Mouse (Mus musculus) testis, adult 2 months (tissue): ENCODE results near the gene Arfgef2. TPM values are rescaled to one million over a fixed set of nuclear protein-coding genes. Genes with fewer than 3 reads are reported as not detected.

Experiments
- H3K27ac ChIP-seq: fragments of 200-500 bp; 2 replicates; pipeline ENCODE4 v1.5.1; 2012; ENCODE audit warnings: low read depth, low read length; ENCODE audit not compliant: control insufficient read depth, insufficient read depth
- H3K27me3 ChIP-seq: fragments of 200-500 bp; 2 replicates; pipeline ENCODE4 v1.6.1; 2012; ENCODE audit warnings: mild to moderate bottlenecking, low read length, moderate library complexity; ENCODE audit not compliant: control insufficient read depth, insufficient read depth
- H3K36me3 ChIP-seq: fragments of 200-500 bp; 2 replicates; pipeline ENCODE4 v1.6.1; 2012; ENCODE audit warnings: mild to moderate bottlenecking, low read length; ENCODE audit not compliant: control insufficient read depth, insufficient read depth
- H3K4me1 ChIP-seq: fragments of 200-500 bp; 2 replicates; pipeline ENCODE4 v1.6.1; 2012; ENCODE audit warnings: low read length; ENCODE audit not compliant: control insufficient read depth, insufficient read depth
- H3K4me3 ChIP-seq: fragments of 200-500 bp; 2 replicates; pipeline ENCODE4 v1.5.1; 2012; ENCODE audit warnings: low read depth, mild to moderate bottlenecking, low read length, moderate library complexity, mixed read lengths; ENCODE audit not compliant: control insufficient read depth
- CTCF ChIP-seq: fragments of 200-500 bp; IDR thresholded peaks from 2 replicates; pipeline ENCODE4 v1.5.1; 2012; ENCODE audit warnings: low read depth, mild to moderate bottlenecking, inconsistent platforms, low read length, moderate library complexity; ENCODE audit not compliant: control insufficient read depth, insufficient read depth, insufficient replicate concordance
- POLR2A ChIP-seq: fragments of 200-500 bp; IDR thresholded peaks from 2 replicates; pipeline ENCODE4 v1.6.1; 2012; ENCODE audit warnings: low read depth, mild to moderate bottlenecking, inconsistent platforms, low read length, moderate library complexity; ENCODE audit not compliant: control insufficient read depth
- polyA plus RNA-seq: library from polyadenylated mRNA; depleted of rRNA; stranded (reverse); fragments of >200 nt; gene quantifications from 2 replicates; pipeline ENCODE4 v1.2.3, GENCODE M21; 2012

Arfgef2 gene
- polyA plus RNA-seq, 1 experiment: 19.1 TPM

DNA sequence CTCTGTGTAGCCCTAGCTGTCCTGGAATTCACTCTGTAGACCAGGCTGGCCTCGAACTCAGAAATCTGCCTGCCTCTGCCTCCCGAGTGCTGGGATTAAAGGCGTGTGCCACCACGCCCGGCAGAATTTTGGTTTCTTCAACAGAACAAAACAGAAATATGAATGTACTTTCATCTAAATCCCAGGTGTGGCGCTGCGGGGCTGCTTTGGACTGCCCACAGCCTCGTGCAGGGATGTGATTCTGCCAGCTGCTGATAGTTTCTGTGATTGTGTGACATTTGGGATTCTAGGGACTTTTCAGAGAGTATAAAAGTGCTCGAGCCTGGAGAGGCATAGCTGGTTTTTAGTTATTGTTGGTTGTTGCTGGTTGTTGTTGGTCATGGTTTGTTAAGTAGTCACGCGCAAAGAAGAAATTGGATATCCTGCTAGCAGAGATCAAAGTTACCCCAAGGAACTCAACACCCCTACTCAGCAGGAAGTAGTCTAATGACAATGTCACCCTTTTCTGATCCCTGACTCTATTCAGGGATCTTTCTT is 30.0 kb upstream of the Arfgef2 start:
- Histone ChIP-seq H3K4me1 (no peaks in the 10 kb centered on the region), H3K27ac (no peak overlapping the region), H3K27me3 (no peaks in the 10 kb centered on the region), H3K36me3 (no peaks in the 10 kb centered on the region), H3K4me3 (no peak overlapping the region)
- TF ChIP-seq CTCF (no peak), POLR2A (no peak)

- H3K4me1 ChIP-seq: no peaks in the 10 kb centered on the region
- TF ChIP-seq CTCF (no peak), POLR2A (no peak)
- H3K27me3 ChIP-seq: no peaks in the 10 kb centered on the region
- H3K4me3 ChIP-seq: no peak overlapping the region
- H3K36me3 ChIP-seq: no peaks in the 10 kb centered on the region
- no peak overlapping the region for H3K27ac ChIP-seq
These were observed 29.1 kb upstream of the Arfgef2 start for GRCm38 (mm10) chr2:166776272-166776671.

DNA sequence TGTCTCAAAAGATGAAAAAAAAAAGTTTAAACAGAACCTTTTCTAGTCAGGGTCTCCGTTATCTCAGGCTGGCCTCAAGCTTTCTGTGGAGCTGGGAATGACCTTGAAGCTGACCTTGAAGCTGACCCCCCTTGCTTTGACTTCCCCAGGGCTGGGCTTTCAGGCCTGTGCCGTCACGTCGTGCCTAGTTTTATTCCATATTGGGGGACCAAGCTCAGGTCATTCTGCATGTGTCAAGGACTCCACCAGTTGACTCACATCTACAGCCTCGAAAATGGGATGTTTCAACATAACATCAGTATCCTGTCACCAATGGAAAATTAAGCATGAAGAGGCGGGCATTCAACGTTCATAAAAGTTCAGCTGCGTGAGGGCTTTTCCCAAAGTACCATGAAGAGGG is 25.4 kb upstream of the Arfgef2 start:
- no peaks in the 10 kb centered on the region for H3K36me3 ChIP-seq
- H3K4me1 ChIP-seq: no peaks in the 10 kb centered on the region
- H3K27me3 ChIP-seq: no peaks in the 10 kb centered on the region
- TF ChIP-seq POLR2A (no peak), CTCF (no peak)
- no peak overlapping the region for H3K4me3 ChIP-seq
- no peak overlapping the region for H3K27ac ChIP-seq

DNA sequence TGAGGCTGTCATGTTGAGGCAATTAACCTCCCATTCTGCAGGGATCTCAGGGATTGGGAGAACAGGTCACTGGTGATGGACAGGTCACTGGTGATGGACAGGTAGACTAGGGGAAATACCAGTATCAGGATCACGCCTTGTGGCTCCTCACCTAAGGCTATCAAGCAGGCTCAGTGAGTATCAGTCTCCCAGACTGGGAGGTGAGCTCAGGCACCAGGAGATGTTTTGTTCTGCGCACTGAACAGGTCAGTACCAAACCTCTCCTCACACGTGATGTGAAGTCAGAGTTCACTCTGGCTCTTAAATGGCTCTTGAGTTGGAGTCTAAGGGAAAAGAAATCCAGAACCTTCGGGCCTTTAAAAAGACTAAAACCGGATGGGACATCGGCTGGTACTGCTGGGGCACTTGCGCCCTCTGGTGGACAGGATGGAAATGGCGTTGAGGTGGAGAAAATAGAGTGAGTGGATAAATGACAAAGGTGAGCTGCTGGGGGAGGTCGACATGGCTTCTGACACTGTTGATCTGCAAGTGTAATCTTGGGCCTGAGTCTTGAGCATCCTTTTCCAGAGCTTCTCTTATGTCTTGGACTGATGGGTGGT is 24.3 kb upstream of the Arfgef2 start:
- Histone ChIP-seq H3K27me3 (no peaks in the 10 kb centered on the region), H3K36me3 (no peaks in the 10 kb centered on the region), H3K4me1 (peaks cover under 1% of the 10 kb centered on the region), H3K4me3 (no peak overlapping the region), H3K27ac (no peak overlapping the region)
- TF ChIP-seq POLR2A (no peak), CTCF (peak; percentile 95)

DNA sequence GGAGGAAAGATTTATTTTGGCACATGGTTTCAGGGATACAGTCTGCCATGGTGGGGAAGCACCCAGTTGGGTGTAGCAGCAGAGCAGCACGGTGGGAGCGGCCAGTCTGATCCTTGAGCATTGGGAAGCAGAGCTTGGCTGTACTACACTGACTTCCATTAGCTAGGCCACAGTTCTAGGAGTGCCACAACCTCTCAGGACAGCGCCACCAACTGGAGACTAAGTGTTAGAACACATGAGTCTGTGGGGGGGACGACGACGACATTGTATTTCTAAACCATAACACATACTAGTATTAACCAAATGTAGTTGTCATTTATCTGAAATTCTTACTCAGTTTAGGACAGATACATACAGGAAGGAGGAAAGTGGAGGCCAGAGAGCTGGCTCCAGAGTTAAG is 21.0 kb upstream of the Arfgef2 start:
- Histone ChIP-seq H3K27me3 (no peaks in the 10 kb centered on the region), H3K27ac (no peak overlapping the region), H3K36me3 (no peaks in the 10 kb centered on the region), H3K4me3 (no peak overlapping the region), H3K4me1 (peaks cover 9% of the 10 kb centered on the region)
- TF ChIP-seq CTCF: peak; percentile 60; the same call in 1 of the 2 replicates
- TF ChIP-seq POLR2A: no peak

- peaks cover 9% of the 10 kb centered on the region for H3K4me1 ChIP-seq
- H3K27ac ChIP-seq: no peak overlapping the region
- H3K36me3 ChIP-seq: no peaks in the 10 kb centered on the region
- no peaks in the 10 kb centered on the region for H3K27me3 ChIP-seq
- H3K4me3 ChIP-seq: peak overlapping the region; percentile 82
- peak; percentile 50; the same call in 1 of the 2 replicates for TF ChIP-seq POLR2A
- no peak for TF ChIP-seq CTCF
These were observed 18.9 kb upstream of the Arfgef2 start for GRCm38 (mm10) chr2:166786353-166787004.

DNA sequence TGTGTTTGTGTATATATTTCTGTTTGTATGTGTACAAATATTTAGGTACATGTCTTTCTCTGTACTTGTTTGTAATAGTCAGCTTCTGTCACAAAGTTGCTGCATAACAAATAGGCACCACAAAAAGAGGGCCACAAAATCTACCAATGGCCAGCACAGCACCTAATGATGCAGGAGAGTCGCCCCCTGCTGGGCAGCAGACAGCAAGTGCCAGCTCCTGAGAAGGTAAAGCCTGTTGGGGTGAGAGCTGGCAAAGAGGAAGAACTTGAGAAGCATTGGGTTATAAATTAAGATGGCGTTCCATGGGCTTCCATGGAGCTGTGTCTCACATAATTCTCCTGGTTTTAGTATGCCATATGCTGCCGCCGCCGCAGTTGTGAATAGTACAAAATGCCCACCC is 13.7 kb upstream of the Arfgef2 start:
- H3K4me3 ChIP-seq: peak overlapping the region; percentile 8
- no peak overlapping the region for H3K27ac ChIP-seq
- H3K4me1 ChIP-seq: peaks cover 13% of the 10 kb centered on the region
- no peaks in the 10 kb centered on the region for H3K36me3 ChIP-seq
- no peaks in the 10 kb centered on the region for H3K27me3 ChIP-seq
- TF ChIP-seq CTCF: peak; percentile 48; the same call in 1 of the 2 replicates
- no peak for TF ChIP-seq POLR2A
